Mouse (Mus musculus) G1E-ER4 (cell line): ENCODE results near the gene Chst11. TPM values are rescaled to one million over a fixed set of nuclear protein-coding genes. Genes with fewer than 3 reads are reported as not detected.

ENCODE experiments used
- GATA1 ChIP-seq: IDR thresholded peaks from one replicate; pipeline ENCODE4 v1.8.0; 2012; ENCODE audit warnings: low read length, inconsistent platforms
- polyA plus RNA-seq: library from polyadenylated mRNA; stranded (reverse); fragments of >175 nt; gene quantifications from 2 replicates; pipeline ENCODE4 v1.2.3, GENCODE M21; 2012

The Chst11 gene
- polyA plus RNA-seq, 1 experiment: 15.5 TPM

DNA sequence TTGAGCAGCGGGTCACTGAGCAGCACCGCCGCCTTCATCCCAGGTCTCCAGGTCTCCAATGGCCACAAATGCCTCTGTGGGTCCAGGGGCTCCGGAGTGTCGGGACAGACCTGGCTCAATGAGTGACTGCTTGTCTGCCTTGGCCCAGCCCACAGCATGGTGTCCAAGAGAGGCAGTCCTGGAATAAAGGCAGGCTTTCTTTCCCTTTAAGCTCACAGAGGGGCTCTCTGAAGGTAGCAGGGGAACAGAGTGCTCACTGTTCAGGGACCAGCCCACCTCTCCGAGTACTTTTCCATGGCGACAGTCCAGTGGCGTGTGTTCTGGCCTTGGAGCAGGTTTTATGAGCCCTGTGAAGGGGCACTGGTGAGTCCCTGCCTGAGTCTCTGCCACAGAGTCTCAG is 145.3 kb downstream of the Chst11 start:
- no peak for TF ChIP-seq GATA1

DNA sequence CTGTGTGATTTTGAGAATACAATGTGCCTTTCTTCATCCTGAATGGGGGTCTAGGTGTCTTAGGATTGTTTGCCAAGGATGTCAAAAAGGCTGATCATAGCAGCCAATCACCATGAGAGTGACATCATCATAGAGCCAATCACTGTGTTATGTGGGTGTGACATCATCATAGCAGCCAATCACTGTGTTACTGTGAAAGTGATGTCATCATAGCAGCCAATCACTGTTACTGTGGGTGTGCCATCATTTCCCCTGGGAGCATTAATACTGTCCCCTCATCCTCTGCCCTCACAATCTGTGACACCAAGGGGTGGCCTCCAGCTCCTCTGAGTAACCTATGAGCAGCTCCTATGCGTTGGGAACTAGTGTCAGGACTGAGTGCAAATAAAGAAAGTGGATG is 146.6 kb downstream of the Chst11 start:
- TF ChIP-seq GATA1: no peak

DNA sequence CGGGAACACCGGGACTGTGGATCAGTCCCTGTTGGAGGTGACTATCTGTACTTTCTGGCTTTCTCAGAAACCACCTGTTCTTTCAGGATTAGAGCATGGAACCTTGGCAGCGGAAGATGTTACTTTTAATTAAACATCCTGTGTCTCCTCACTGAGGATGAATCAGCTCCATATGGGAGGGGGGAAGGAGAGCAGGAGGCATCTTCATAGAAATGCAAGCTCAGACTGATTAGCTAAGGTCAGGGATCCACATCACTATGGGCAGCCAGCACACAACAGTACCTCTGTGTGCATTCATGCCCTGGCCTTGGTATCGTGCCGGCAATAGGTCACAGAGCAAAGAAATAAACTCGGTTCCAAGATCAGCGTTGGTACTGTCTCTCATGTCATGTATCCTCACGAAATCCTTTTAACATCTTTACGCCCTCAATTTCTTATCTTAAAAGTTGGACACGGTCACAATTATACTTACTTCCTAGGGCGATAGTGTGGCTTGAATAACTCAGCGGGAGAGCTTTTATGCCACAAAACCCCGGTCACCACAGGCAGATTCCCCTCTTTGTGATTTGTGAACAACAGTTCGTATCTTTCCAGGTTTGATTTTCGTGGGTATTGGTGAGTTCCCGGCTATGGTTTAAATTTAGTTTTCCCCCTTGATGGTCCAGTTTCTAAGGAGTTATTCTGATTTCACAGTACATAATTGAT is 148.7 kb downstream of the Chst11 start:
- no peak for TF ChIP-seq GATA1

DNA sequence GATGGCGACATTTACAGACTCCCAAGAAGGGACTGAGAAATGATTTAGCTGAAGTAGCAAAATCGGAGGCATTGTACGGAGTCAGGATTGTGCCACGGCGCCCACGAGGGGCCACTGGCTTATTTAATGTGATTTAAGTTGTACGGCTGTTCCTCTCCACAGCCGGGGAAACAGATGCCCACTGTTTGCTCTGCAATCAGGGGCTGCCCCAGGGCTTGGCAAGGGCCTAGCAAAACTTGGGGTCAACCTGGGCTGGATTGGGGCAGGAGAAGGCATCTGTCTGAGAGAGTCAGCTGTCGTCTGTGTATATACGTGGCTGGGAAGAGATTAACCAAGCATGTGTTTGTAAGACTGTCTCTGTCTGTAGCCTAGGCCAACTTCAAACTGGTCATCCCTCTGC is 149.6 kb downstream of the Chst11 start:
- TF ChIP-seq GATA1: no peak

DNA sequence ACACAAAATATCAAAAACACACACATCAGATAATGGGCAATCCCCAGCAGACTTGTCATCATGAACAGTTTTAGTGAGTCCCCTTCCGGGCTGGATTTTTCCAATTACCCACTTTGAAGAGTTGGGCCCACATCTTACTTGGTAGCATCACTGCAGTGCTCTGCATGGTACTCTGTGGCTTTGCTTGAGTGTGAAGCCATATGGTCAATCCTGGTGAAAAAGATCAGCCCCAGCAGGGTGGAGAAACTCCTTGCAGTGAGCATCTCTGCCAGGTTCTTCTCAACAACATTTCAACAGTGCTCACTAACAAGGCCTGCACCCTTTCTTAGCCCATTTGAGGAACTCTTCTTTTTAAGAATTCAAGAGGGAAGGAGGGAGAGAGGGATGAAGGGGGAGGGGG is 150.7 kb downstream of the Chst11 start:
- TF ChIP-seq GATA1: no peak

DNA sequence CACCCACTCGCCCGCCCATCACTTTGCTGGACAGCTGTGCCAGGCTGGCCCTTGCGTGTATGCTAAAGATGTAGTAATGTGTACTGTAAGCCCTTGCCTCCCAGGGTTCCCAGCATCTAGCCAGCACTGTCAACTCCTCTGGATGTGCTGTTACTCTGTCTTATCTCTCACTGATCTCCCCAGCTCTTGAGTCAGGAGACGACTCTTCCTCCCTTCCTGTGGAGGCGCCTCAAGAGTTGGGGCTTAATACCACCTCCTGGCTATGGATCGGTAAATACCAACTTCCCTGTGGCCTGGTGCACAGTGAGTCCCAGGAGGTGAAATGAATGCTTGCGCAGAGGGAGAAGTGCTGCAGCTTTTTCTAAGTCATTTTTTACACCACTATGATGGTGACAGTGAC is 151.8 kb downstream of the Chst11 start:
- TF ChIP-seq GATA1: no peak

DNA sequence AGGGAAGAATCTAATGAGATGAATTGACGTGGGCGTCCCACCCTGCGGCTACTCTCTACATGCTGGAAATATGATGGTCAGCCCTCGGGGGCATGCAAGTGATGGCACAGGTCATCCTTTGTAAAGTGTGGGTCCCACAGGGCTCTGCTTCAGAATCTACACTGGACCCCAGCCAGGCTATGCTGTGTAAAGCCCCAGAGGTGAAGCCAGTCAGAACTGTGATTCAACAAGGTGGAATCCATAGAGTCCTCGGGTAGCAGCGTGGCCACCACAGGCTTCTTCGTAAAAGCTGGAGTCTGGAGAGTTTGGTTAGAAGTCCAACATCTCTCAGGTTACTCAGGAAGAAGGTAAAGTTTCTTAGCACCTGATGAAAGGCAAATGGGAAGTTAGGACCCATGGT is 154.0 kb downstream of the Chst11 start:
- TF ChIP-seq GATA1: no peak

DNA sequence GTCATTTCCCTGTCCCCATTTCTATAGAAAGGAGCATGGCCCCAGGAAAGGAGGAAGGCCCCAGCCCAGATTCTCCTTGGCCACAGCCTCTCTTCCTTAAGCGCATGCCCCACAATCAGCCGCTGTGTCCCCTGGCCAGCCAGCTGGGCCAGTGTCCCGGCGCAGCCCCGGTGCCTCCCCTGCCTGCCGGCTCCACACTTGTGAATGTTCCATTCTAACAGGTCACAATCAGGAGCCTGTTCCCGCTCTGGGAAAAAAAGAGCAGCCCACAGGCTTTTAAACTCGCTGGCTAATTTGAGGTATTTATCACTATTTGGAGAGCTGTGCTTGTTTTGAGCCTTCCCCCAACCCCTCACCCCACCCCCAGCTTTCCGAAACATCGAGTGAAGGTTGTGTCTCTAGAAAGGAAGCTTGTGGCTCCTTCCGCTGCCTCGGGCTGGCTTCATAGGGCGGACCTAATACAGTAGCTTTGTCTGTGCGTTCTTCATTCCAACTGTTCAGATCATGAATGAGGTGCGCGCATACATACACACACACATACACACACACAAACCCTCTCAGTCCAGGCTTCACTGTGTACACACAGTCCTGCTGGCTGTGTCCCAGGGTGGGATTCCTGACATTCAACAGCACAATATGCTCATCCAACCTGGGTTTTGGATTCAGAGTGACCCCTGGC is 155.1 kb downstream of the Chst11 start:
- no peak for TF ChIP-seq GATA1

DNA sequence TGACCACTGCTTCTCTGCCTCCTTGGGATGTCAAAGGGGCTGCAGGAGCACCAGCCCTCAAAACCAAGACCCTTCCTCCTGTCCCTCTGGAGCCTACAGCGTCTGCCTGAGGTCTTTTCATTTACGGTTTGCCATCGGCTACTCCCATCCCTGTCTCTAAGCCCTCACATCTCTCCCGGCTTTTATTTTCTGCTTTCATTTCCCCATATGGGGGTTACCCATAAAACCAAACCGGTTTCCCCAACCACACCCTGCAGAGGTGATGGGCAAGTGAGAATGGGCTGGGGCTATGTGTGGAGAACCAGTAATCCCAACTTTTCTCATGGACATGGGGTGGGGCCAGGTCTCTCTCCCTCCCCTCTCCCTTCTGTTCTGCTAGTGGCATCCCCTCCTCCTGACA is 156.1 kb downstream of the Chst11 start:
- no peak for TF ChIP-seq GATA1

DNA sequence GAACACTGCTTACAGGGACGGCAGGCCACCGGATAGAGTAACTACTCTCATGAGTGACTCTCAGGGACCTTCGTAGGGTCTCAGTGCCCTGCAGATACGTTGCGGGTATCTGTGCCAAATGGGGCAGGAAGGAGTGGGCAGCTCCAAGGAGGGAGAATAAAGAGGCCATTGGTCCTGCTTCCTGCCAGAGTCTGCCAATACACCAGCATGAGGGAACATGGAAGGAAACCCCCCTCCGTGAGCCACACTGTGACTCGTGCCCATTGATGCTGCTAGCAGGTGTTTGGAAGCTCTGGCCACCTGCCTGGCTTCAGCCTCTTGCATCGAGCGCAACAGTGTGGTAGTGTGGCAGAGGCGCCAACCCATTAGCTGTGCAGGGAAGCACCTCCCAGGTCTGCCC is 157.8 kb downstream of the Chst11 start:
- TF ChIP-seq GATA1: no peak

DNA sequence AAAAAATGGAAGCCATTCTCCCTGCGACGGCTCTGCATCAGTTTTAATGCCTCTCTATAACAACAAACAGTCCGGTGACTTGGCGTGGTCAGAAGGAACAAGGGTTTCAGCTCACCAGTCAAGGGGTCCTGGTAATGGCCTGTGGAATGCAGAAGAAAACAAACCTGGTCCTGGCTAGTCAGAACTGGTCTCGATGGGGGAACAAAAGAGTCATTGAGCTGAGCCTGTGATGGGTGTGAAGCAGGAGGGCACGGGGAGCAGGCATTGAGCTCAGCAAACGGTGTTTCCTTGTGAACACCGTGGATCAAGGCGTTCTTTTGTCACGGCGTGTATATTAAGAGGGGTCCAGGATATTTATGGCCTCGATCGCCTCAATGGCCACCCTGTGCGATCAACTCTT is 160.5 kb downstream of the Chst11 start:
- TF ChIP-seq GATA1: no peak

DNA sequence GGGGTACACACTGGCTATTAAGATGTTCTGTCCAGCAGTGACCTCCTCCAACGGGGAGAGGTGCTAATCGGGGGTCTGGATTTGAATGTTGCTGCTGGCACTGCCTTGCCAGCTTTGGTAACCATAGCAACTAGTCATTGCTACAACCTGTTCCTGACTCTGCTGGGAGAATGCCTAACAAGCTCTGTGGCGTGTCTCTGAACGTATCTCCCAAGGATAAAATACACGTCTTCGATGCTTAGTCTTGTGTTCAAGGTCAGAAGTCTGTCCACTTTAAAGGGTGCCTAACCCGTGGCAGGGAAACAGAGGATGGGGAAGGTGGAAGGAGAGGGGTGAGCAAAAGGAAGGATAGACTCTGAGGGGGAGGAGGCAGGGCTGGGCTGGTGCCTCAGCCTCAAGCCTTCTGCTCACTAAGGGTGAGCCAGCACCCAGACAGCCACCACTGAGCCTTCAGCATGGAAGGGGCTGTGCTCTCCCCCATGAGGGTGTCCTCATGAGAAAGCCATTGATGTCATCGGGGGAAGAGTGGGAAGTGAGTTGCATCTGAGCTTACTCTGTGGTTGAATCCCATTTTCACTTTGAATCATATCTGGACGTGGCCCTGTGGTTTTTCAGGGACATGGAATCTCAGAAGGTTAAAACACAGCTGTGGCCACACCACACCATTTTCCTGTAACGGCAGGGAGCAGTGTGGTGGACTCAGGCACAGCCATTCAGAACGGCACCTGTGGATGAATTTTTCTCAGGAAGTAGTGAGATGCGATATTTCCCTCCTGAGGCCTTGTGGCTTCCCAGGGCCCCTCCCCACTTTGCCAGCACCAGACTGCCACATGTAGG is 164.3 kb downstream of the Chst11 start:
- TF ChIP-seq GATA1: no peak

DNA sequence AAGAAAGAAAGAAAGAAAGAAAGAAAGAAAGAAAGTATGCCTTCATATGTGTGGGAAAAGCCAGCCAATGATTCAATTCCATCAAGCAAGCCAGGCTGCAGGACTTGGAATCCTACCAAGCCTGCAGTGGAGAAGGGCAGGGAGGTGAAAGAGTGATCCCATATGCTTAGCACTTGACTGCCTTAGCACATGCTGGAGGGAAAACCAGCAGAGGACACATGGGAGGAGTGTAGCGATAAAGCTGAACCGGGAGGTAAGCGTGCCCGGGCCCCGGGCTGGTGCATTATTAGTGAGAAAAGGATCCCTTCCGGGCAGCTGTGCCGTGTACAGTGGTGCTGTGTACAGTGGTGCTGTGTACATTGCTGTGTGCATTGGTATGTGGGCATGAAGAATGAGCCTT is 165.3 kb downstream of the Chst11 start:
- TF ChIP-seq GATA1: no peak

DNA sequence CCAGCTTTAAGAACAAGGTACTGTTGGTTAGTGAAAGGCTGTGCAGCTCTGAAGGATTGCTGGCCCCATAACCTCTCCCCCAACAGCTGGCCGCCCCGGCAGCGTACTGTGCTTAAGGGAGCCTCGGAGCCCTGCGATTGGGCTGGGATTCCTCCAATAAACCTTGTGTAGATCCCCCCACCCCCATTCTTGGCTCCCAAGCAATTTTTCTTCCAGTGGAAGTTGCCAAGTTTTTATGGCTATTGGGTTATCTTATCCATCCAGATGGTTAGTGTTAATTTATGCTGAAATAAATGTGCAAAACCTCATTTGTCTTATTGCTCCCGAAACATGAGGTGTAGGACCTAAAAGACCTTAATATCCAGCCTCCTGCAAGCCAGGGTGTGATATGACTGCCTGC is 166.1 kb downstream of the Chst11 start:
- no peak for TF ChIP-seq GATA1

DNA sequence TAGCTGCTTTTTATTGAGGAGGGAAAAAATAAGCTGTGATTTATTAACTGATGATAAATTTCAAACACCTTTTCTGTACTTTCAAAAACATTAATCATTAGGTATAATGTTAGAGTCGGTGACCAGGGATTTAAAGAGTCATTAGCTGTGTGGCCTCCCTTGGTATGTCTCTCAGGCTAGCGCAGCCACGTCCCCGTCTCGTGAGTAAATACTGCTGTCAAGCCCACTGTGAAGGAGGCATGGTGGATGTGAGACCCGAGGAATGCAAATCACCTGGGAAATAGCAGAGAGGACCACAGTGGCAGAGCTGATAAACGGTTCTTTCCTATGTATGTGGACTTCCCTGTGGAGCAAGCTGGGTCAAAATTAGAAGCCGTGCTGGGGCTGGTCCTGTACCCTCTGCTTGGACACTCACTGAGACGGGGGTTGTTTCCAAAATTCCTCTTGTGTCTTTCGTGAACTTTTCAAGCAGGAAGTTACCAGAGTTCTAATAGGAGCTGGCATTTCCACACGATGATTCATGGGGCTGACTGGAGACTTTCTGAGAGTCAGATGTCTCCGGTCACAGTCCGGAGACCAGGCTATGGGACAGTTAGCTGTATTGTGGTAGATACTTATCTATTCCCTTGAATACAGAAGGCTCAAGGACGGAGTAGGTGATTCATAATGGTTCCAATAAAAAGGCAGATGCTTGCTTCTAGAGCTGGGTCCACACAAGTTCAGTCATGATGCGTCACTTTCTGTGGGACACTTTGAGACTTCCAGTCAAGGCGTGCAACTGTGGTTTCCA is 166.8 kb downstream of the Chst11 start:
- no peak for TF ChIP-seq GATA1

DNA sequence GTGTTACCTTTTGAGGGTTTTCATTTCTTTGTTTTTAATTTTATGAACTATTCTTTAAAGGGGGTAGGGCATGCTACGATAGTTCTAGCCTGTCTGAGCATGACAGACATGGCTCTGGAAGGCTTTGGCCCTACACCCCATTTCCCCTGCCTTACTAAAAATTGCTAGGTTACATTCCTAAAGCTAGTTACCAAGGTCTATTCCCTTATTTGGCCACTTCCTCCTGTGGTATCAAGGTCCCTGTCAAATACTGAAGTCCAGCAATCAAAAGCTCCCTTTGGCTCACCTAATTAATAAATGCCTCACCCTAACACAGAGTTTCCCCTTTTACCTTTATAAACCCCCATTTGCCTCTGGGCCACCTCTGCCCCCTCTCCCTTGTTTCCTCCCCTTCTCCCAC is 167.4 kb downstream of the Chst11 start:
- no peak for TF ChIP-seq GATA1
